Comparison of ENCODE assay signal across 16 mouse cellular contexts in the genomic region with DNA sequence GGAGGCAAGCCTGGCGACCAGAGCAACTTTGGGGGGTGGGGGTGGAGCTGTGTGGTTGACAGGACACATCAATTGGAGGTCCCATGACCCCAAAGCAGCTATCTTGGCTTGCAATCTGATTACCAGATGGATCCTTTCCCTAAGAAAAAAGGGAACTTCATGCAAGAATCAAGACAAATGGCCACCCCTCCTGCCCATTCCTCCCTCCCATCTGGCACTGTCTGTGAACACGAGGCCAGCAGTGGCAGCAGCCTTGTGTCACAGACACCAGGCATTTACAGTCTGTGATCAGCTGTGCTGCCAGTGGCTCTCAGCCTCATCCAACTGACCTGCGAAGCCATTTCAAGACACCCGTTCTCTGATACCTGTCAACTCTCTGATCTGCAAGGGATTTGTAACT. TPM values are rescaled to one million over a fixed set of nuclear protein-coding genes. Genes with fewer than 3 reads are reported as not detected.
DNase-seq lines count a peak whose midpoint lies in the region; ATAC-seq and TF ChIP-seq lines count a peak whose summit lies in the region.
"Had no signal": no experiment of that assay in that cellular context is flagged by ENCODE, and none has a peak within 500 bp of the region (broad histone marks: within the 10 kb centered on the region; RNA-seq: fewer than 3 reads in every experiment).

No protein-coding gene starts in this region.

- no peak for ATAC-seq in forebrain, embryonic 13.5 days
- no peak; the same call in 1 of the 2 replicates for ATAC-seq in forebrain, postnatal 0 days
- peak; percentile 73 for ATAC-seq in common myeloid progenitor, adult 5-6 weeks (replicated peaks; ENCODE audit: low read depth, poor library complexity, severe bottlenecking)
- ATAC-seq in hindbrain, postnatal 0 days = peak; percentile 57; the same call in 1 of the 2 replicates
- ATAC-seq: intestine, embryonic 15.5 days; midbrain, embryonic 15.5 days had no signal

- no peak overlapping the region for H3K9ac ChIP-seq in forebrain, embryonic 13.5 days
- no peak overlapping the region for H3K9ac ChIP-seq in forebrain, postnatal 0 days
- no peak overlapping the region for H3K9ac ChIP-seq in hindbrain, postnatal 0 days (replicated peaks; ENCODE audit: low read length)
- H3K9ac ChIP-seq: intestine, embryonic 15.5 days; liver, embryonic 15.5 days; midbrain, embryonic 15.5 days; neural tube, embryonic 12.5 days had no signal

- H3K9me3 ChIP-seq in forebrain, embryonic 13.5 days (replicated peaks) = no peaks in the 10 kb centered on the region
- H3K9me3 ChIP-seq in forebrain, postnatal 0 days (ENCODE audit: low read length) = no peaks in the 10 kb centered on the region
- H3K9me3 ChIP-seq in hindbrain, postnatal 0 days (ENCODE audit: low read length) = no peaks in the 10 kb centered on the region
- H3K9me3 ChIP-seq: intestine, embryonic 15.5 days; liver, embryonic 15.5 days; midbrain, embryonic 15.5 days; neural tube, embryonic 12.5 days had no signal

- H3K27me3 ChIP-seq in forebrain, embryonic 13.5 days = no peaks in the 10 kb centered on the region
- no peaks in the 10 kb centered on the region for H3K27me3 ChIP-seq in forebrain, postnatal 0 days (ENCODE audit: insufficient read depth, low read length)
- no peaks in the 10 kb centered on the region for H3K27me3 ChIP-seq in hindbrain, postnatal 0 days (ENCODE audit: insufficient read depth, low read length)
- H3K27me3 ChIP-seq: intestine, embryonic 15.5 days; liver, embryonic 15.5 days; midbrain, embryonic 15.5 days had no signal

- DNase-seq in forebrain, postnatal 0 days = no peak
- peak; percentile 77 for DNase-seq in hindbrain, postnatal 0 days (ENCODE audit: low spot score)
- DNase-seq in lung, postnatal 14 days = peak; percentile 63
- DNase-seq in ovary, postnatal 36 days (ENCODE audit: low spot score) = no peak
- no peak for DNase-seq in left cerebral cortex, adult 11 months (ENCODE audit: low spot score)
- no peak for DNase-seq in urinary bladder, postnatal 14 days (ENCODE audit: low spot score)
- DNase-seq: adrenal gland, postnatal 10 days; B cell, adult 2 months; gastrocnemius, postnatal 25 days had no signal

- 0 out of 2 replicates have a peak overlapping the region, but pooled peaks have one; percentile 19 for H3K27ac ChIP-seq in forebrain, embryonic 13.5 days
- no peak overlapping the region for H3K27ac ChIP-seq in forebrain, postnatal 0 days (ENCODE audit: low read depth, low read length)
- no peak overlapping the region for H3K27ac ChIP-seq in hindbrain, postnatal 0 days
- H3K27ac ChIP-seq: intestine, embryonic 15.5 days; liver, embryonic 15.5 days; midbrain, embryonic 15.5 days; neural tube, embryonic 12.5 days had no signal

- no peaks in the 10 kb centered on the region for H3K36me3 ChIP-seq in forebrain, embryonic 13.5 days (ENCODE audit: poor library complexity, severe bottlenecking)
- H3K36me3 ChIP-seq in forebrain, postnatal 0 days (ENCODE audit: insufficient read depth) = no peaks in the 10 kb centered on the region
- H3K36me3 ChIP-seq in hindbrain, postnatal 0 days (ENCODE audit: insufficient read depth, low read length) = no peaks in the 10 kb centered on the region
- H3K36me3 ChIP-seq: intestine, embryonic 15.5 days; liver, embryonic 15.5 days; midbrain, embryonic 15.5 days; neural tube, embryonic 12.5 days had no signal

- H3K4me3 ChIP-seq in forebrain, embryonic 13.5 days = no peak overlapping the region
- no peak overlapping the region for H3K4me3 ChIP-seq in forebrain, postnatal 0 days (ENCODE audit: low read depth, low read length)
- no peak overlapping the region for H3K4me3 ChIP-seq in hindbrain, postnatal 0 days (ENCODE audit: low read length)
- H3K4me3 ChIP-seq: intestine, embryonic 15.5 days; liver, embryonic 15.5 days; midbrain, embryonic 15.5 days; neural tube, embryonic 12.5 days had no signal

- H3K4me1 ChIP-seq in forebrain, embryonic 13.5 days = peaks cover 28% of the 10 kb centered on the region
- H3K4me1 ChIP-seq in forebrain, postnatal 0 days (ENCODE audit: insufficient read depth) = 0 out of 2 replicates have a peak, but pooled peaks cover 6% of the 10 kb centered on the region
- peaks cover 10% of the 10 kb centered on the region; the same call in 1 of the 2 replicates for H3K4me1 ChIP-seq in hindbrain, postnatal 0 days (ENCODE audit: insufficient read depth, low read length)
- H3K4me1 ChIP-seq: liver, embryonic 15.5 days had no signal

- H3K4me2 ChIP-seq in forebrain, embryonic 13.5 days = no peak overlapping the region
- no peak overlapping the region for H3K4me2 ChIP-seq in forebrain, postnatal 0 days (ENCODE audit: low read depth)
- no peak overlapping the region for H3K4me2 ChIP-seq in hindbrain, postnatal 0 days (ENCODE audit: low read depth, low read length)
- H3K4me2 ChIP-seq: intestine, embryonic 15.5 days; liver, embryonic 15.5 days; midbrain, embryonic 15.5 days; neural tube, embryonic 12.5 days had no signal

- 59% methylated on average over 4 of the region's 4 CpGs for WGBS in forebrain, embryonic 13.5 days
- 50% methylated on average over 4 of the region's 4 CpGs for WGBS in forebrain, postnatal 0 days
- WGBS in hindbrain, postnatal 0 days = 37% methylated on average over 4 of the region's 4 CpGs

- no peak for TF ChIP-seq CTCF in forebrain, postnatal 0 days (IDR thresholded peaks at IDR 0.05; ENCODE audit: low read depth)
- no peak for TF ChIP-seq CTCF in hindbrain, postnatal 0 days (IDR thresholded peaks at IDR 0.05; ENCODE audit: low read depth)

RNA-seq across cellular contexts. Expression of gene 1810010D01Rik, which starts 25.5 kb away (rescaled TPM):
- 0.28 and 0.49 TPM in 2 replicates for polyA plus RNA-seq in forebrain, embryonic 13.5 days (2015; fragmentation: Nextera tagmentation; extraction: Ambion mirVana)
- total RNA-seq in forebrain, postnatal 0 days (2014; rRNA removed) = 0.31 and 1.00 TPM in 2 replicates
- polyA plus RNA-seq in forebrain, postnatal 0 days (2015; fragmentation: Nextera tagmentation; extraction: Ambion mirVana) = 0.25 TPM in 1 of 2 replicates, not detected in the other
- not detected in 2 replicates for total RNA-seq in common myeloid progenitor, adult 5-6 weeks (2017)
- total RNA-seq in hindbrain, postnatal 0 days (2014; rRNA removed) = 1.6 TPM in 1 of 2 replicates, not detected in the other
- 0.20 TPM in 1 of 2 replicates, not detected in the other for polyA plus RNA-seq in hindbrain, postnatal 0 days (2015; fragmentation: Nextera tagmentation; extraction: Ambion mirVana)
- total RNA-seq: gastrocnemius, postnatal 25 days had no signal
- polyA plus RNA-seq: heart, embryonic 16.5 days; midbrain, embryonic 15.5 days had no signal

Comparison
In these comparisons a context has a peak if more than half of its experiments do, and no peak if none do; other contexts are left out.
1. ATAC-seq: peak in common myeloid progenitor, adult 5-6 weeks (single experiment) and hindbrain, postnatal 0 days (single experiment); none in forebrain, embryonic 13.5 days (single experiment) and forebrain, postnatal 0 days (single experiment).
2. DNase-seq: peak in hindbrain, postnatal 0 days (single experiment) and lung, postnatal 14 days (single experiment); none in forebrain, postnatal 0 days (single experiment), ovary, postnatal 36 days (single experiment), left cerebral cortex, adult 11 months (single experiment) and urinary bladder, postnatal 14 days (single experiment).